Mouse (Mus musculus) 416B (cell line): Measurements from ENCODE around the gene Ina.

ENCODE experiments used
- DNase-seq: peaks from one replicate; pipeline ENCODE4 v3.0.0; 2011; ENCODE audit warnings: low read depth

Gene Ina

GRCm38 (mm10) chr19:47014159-47014446, 395 bp upstream of the Ina start:
- no peak for DNase-seq

- no peak for DNase-seq
Observed at GRCm38 (mm10) chr19:47015396-47015795, 898 bp downstream of the Ina start.

- DNase-seq: no peak
Observed at GRCm38 (mm10) chr19:47015965-47016364, 1.5 kb downstream of the Ina start.

- DNase-seq: peak; percentile 64
Observed at GRCm38 (mm10) chr19:47016487-47016886, 2.0 kb downstream of the Ina start.

DNA sequence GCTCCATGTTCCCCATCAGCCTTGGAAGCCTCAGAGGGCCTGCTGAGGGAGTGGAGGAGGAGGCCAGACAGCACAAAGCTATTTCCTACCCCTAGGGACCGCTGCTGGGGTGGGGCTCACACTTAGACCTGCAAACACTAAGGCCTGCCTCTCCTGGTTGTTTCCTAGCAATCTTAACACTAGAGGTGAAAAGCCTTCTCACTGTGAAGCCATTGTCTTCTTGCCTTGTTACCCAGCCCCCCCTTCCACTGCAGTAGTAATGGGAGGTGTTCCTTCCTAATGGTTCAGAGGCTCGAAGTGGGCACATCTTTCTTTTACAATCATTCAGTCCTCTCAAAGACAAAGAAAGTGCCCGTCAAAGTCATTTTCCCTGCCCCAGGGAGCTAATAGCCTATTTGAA, 3.3 kb downstream of the Ina start:
- no peak for DNase-seq

GRCm38 (mm10) chr19:47018330-47018729, 3.8 kb downstream of the Ina start:
- no peak for DNase-seq

DNA sequence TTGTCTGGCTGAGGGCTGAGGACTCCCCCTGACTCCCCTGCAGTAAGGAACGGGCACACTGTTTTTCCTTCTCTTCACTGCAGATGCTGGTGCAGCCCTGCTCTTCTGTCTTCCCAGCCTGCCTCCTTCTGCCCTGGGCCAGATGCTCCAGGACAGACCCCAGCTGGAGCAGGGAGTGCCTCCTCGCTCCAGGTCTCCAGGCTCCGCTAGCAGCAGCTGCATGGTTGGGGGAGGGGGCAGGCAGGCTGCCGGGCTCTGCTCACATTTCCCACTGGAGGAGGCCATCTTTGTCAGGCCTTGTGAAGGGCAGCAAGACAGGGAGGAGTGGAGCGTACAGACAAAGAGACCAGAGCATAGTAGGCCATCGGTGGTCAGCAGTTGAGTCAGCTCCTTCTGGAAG, 4.8 kb downstream of the Ina start:
- no peak for DNase-seq

GRCm38 (mm10) chr19:47022709-47023108, 8.2 kb downstream of the Ina start:
- no peak for DNase-seq

GRCm38 (mm10) chr19:47023546-47023945, 9.0 kb downstream of the Ina start:
- DNase-seq: no peak

- no peak for DNase-seq
Observed at GRCm38 (mm10) chr19:47024954-47025353, 10.5 kb downstream of the Ina start.

GRCm38 (mm10) chr19:47026513-47026912, 12.0 kb downstream of the Ina start:
- DNase-seq: no peak

DNA sequence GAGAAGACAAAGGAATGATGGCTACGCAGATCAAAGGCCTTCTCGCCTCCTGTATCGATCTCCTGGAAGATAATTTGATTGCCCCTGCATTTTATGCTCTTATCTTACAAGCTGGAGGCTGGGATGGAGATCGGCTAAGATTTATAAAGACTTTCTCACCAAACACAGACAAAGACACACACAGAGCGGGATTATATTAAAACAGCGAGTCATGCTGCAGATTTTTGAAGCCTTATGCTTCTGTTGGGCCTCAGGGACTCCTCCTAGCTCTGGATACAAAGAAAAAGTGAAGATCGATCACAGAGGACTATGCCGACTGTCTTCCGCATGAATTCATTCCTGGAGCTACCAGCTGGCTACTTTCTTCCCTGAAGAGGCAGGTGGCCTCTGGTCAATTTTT, 15.3 kb downstream of the Ina start:
- DNase-seq: no peak

- no peak for DNase-seq
Observed at GRCm38 (mm10) chr19:47031770-47032169, 17.3 kb downstream of the Ina start.

DNA sequence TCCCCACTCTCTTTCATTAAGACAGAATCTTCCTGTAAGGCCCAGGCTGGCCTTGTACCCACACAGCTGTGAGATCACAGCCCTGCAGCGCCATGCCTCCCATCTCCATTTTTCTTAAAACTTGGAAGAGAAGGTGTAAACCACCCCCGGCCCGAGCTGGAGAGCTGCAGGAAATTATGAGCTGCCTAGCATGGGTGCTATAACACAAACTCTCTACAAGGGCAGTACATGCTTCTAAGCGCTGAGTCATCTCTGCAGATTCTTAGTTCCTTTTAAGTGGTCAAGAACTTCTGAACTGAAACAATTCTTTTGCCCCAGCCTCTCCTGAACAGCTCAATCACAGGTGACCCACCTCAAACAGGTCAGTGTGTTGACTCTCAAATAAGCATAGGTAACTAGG, 20.4 kb downstream of the Ina start:
- peak; percentile 50 for DNase-seq

- DNase-seq: no peak
Observed at GRCm38 (mm10) chr19:47036596-47036995, 22.1 kb downstream of the Ina start.

DNA sequence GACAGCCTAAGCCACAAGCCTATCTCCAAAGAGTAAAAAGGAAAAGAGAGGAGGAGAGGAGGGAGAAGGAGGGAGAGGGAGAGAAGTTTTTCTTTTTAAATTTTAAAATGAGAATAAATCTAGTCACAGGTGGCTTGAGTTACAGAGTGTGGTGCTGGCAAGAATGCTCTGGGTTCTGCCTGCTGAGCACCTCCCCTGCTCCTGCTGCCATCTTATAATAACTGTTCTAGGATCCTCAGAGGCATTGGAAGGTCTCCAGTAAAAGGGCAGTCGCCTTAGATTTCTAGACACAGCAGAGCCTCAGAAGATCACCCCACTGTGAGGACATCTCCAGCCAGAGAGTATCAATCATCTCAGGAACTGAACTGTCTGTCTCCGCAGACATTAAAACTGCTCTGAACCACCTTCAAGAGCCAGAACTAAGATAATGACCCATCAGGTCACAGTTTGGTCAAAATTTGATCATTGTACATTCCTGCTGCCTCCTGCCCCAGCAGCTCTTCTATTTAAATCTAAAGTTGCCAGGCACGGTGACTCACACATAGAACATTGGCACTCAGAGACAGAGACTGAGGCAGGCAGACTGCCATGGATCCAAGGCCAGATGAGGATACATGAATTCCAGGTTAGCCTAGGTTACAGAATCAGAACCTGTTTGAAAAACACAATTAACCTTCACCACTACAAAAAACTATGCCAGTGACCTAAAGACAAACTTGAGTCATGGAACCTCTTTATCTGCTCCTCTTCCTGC, 26.4 kb downstream of the Ina start:
- DNase-seq: no peak

- DNase-seq: peak; percentile 51
Observed at GRCm38 (mm10) chr19:47043608-47044007, 29.1 kb downstream of the Ina start.

- peak; percentile 45 for DNase-seq
Observed at GRCm38 (mm10) chr19:47046343-47046742, 31.8 kb downstream of the Ina start.

DNA sequence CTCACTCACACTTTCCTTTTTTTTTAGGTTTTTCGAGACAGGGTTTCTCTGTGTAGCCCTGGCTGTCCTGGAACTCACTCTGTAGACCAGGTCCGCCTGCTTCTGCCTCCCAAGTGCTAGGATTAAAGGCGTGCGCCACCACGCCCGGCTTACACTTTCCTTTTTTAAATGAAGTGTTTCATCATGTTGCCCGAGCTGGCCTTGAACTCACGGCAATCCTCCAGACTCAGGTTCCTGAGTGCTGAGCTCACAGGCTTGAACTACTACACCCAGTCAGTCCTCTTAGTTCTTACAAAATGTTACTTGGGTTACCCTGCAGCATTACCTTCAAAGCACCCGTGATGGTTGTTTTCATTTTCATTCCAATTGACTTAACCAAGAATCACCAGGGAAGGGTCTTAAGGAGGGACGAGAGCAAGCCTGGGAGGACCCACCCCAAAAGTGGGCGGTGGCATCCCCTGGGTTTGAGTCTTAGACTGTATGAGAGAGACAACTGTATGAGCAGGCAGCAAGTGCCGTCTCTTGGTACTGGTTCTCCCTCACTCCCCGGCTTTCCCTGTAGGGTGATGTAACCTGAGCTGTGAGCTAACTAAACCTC, 32.8 kb downstream of the Ina start:
- no peak for DNase-seq

DNA sequence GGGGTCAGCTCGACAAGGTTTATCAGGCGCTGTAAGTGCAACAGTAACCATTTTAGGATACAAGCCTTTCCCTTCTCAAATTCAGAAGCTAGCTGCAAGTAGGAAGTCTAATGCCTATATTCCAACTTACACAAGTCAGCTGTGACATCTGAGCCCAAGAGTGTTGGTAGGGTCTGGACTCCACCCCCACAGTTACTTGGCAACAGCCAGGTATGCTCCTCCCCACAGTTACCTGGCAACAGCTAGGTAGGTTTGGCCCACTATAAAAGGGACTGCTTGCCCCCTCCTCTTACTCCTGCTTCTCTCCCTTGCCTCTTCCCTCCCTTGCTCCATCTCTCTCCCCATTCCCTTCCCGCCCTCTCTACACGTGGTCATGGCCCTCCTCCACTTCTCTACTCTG, 34.6 kb downstream of the Ina start:
- DNase-seq: no peak

GRCm38 (mm10) chr19:47049840-47050239, 35.3 kb downstream of the Ina start:
- no peak for DNase-seq

GRCm38 (mm10) chr19:47050271-47051032, 36.0 kb downstream of the Ina start, which contains the start of gene Pcgf6:
TSS of gene Pcgf6 (minus strand) at chr19:47050906.
- peak; percentile 77 for DNase-seq

DNA sequence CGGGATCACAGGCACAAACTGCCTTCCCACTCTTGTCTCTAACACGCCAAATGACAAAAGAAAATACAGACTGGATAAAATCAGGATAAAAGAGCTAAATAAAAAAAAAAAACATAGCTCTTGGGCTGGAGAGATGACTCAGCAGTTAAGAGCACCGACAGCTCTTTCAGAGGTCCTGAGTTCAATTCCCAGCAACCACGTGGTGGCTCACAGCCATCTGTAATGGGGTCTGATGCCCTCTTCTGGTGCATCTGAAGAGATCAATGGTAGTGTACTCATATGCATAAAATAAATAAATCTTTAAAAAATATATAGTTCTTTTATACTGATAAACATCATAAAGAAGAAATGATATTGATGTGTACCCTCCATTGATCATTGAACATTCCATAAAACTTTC, 38.4 kb downstream of the Ina start:
- no peak for DNase-seq
